Comparison of ENCODE assay signal across 8 mouse cellular contexts in the genomic region with DNA sequence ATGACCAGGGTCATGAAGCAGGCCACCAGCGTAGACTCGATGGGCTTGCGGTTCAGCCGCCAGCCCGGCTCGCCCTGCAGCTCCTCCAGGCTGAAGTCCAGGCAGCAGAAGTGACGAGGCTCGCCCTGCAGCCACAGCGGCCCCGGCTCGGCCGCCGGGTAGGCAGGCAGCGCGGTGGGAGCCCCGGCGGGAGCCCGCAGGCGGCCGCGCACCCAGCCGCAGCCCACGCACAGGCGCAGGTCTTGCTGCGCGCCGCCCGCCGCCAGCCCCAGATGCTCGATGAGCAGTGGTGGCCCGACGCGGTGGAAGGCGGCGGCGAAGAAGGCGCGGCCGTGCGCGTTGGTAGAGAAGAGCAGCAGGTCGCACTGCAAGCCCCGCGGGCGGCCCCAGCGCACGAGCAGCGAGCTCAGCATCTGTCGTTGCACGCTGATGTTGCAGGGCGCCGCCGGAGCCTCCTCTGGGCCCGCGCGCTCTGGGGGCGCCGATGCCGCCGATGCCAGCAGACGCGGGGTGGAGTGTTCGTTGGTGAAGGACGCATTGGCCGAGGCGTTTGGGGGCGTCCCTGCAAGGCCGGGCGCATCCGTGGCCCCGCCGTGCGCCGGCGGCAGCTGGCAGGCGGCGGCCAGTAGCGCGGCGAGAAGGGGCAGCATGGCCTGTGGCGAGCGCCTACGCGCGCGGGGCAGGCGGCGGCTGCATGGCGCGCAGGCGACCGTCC. TPM values are rescaled to one million over a fixed set of nuclear protein-coding genes. Genes with fewer than 3 reads are reported as not detected.
DNase-seq lines count a peak whose midpoint lies in the region; ATAC-seq lines count a peak whose summit lies in the region.

No protein-coding gene starts in this region.

- H3K4me2 ChIP-seq in kidney, embryonic 16.5 days (replicated peaks; ENCODE audit: low read depth, low read length), result peak overlapping the region; percentile 96
- peak overlapping the region; percentile 96 for H3K4me2 ChIP-seq in liver, embryonic 13.5 days
- H3K4me2 ChIP-seq in neural tube, embryonic 14.5 days (ENCODE audit: low read depth, low read length), result peak overlapping the region; percentile 81

- no peaks in the 10 kb centered on the region for H3K4me1 ChIP-seq in brown adipose tissue, adult 24 weeks (ENCODE audit: control insufficient read depth, insufficient read depth, insufficient read length, low read length)
- peaks cover 8% of the 10 kb centered on the region; the same call in 1 of the 2 replicates for H3K4me1 ChIP-seq in kidney, embryonic 16.5 days (ENCODE audit: insufficient read depth, low read length)
- H3K4me1 ChIP-seq in liver, embryonic 13.5 days (replicated peaks), result peaks cover 18% of the 10 kb centered on the region
- H3K4me1 ChIP-seq in neural tube, embryonic 14.5 days (ENCODE audit: control insufficient read depth, insufficient read depth, low read length), result no peaks in the 10 kb centered on the region

- H3K9ac ChIP-seq in kidney, embryonic 16.5 days (replicated peaks; ENCODE audit: low read length), result peak overlapping the region; percentile 74
- peak overlapping the region; percentile 73 for H3K9ac ChIP-seq in liver, embryonic 13.5 days
- H3K9ac ChIP-seq in neural tube, embryonic 14.5 days (replicated peaks; ENCODE audit: low read depth, low read length), result peak overlapping the region; percentile 89

- peak; percentile 47 for DNase-seq in ovary, adult 18-20 months (ENCODE audit: low spot score)
- DNase-seq in ovary, postnatal 36 days (ENCODE audit: low spot score), result no peak
- DNase-seq in gastrocnemius, postnatal 10 days, result peak; percentile 55
- peak; percentile 30 for DNase-seq in liver, embryonic 13.5 days
- peak; percentile 63 for DNase-seq in thymus, postnatal 14 days

- no peak overlapping the region for H3K27ac ChIP-seq in brown adipose tissue, adult 24 weeks (replicated peaks; ENCODE audit: low read depth, low read length)
- H3K27ac ChIP-seq in kidney, embryonic 16.5 days (ENCODE audit: low read length), result no peak overlapping the region
- H3K27ac ChIP-seq in liver, embryonic 13.5 days, result no peak overlapping the region
- H3K27ac ChIP-seq in neural tube, embryonic 14.5 days (ENCODE audit: low read depth, low read length), result peak overlapping the region; percentile 77

- under 1% methylated on average over 91 of the region's 92 CpGs for WGBS in kidney, embryonic 16.5 days
- WGBS in liver, embryonic 13.5 days (ENCODE audit: insufficient replicate concordance), result under 1% methylated on average over 92 of the region's 92 CpGs
- WGBS in neural tube, embryonic 14.5 days, result under 1% methylated on average over 85 of the region's 92 CpGs

- no peaks in the 10 kb centered on the region for H3K9me3 ChIP-seq in kidney, embryonic 16.5 days (ENCODE audit: low read length)
- H3K9me3 ChIP-seq in liver, embryonic 13.5 days (replicated peaks), result no peaks in the 10 kb centered on the region
- no peaks in the 10 kb centered on the region for H3K9me3 ChIP-seq in neural tube, embryonic 14.5 days (ENCODE audit: control insufficient read depth, low read length)

- H3K36me3 ChIP-seq in kidney, embryonic 16.5 days (ENCODE audit: insufficient read depth, low read length), result no peaks in the 10 kb centered on the region
- no peaks in the 10 kb centered on the region for H3K36me3 ChIP-seq in liver, embryonic 13.5 days
- no peaks in the 10 kb centered on the region for H3K36me3 ChIP-seq in neural tube, embryonic 14.5 days (ENCODE audit: control insufficient read depth, insufficient read depth, low read length)

- peak; percentile 83 for ATAC-seq in kidney, embryonic 16.5 days (ENCODE audit: low FRiP score, low TSS enrichment)
- ATAC-seq in liver, embryonic 13.5 days (ENCODE audit: low read depth), result peak; percentile 66
- peak; percentile 81 for ATAC-seq in neural tube, embryonic 14.5 days (ENCODE audit: low read depth)

- peaks cover 6% of the 10 kb centered on the region for H3K27me3 ChIP-seq in kidney, embryonic 16.5 days (ENCODE audit: insufficient read depth, low read length)
- H3K27me3 ChIP-seq in liver, embryonic 13.5 days, result peaks cover 56% of the 10 kb centered on the region
- H3K27me3 ChIP-seq in neural tube, embryonic 14.5 days (ENCODE audit: control insufficient read depth, insufficient read depth, low read length), result no peaks in the 10 kb centered on the region

- peak overlapping the region; percentile 92 for H3K4me3 ChIP-seq in brown adipose tissue, adult 24 weeks (ENCODE audit: insufficient read depth, low read depth, low read length)
- peak overlapping the region; percentile 69 for H3K4me3 ChIP-seq in kidney, embryonic 16.5 days (ENCODE audit: low read length)
- H3K4me3 ChIP-seq in liver, embryonic 13.5 days (replicated peaks), result peak overlapping the region; percentile 70
- peak overlapping the region; percentile 78 for H3K4me3 ChIP-seq in neural tube, embryonic 14.5 days (ENCODE audit: low read depth, low read length)

RNA-seq across cellular contexts. Expression of a gene that starts 0.5 kb away (rescaled TPM):
- 0.88 and 1.4 TPM in 2 replicates for polyA plus RNA-seq in brown adipose tissue, adult 24 weeks (2012; ENCODE audit: insufficient read depth, insufficient read length, missing spikeins)
- total RNA-seq in gastrocnemius, postnatal 10 days (2021), result 1 to 10 TPM; 6.9 to 8.2 TPM
- polyA plus RNA-seq in kidney, embryonic 16.5 days (2015; fragmentation: Nextera tagmentation; extraction: Ambion mirVana), result 3.6 and 4.7 TPM in 2 replicates
- 3.4 and 4.1 TPM in 2 replicates for polyA plus RNA-seq in liver, embryonic 13.5 days (2015; fragmentation: Nextera tagmentation; extraction: Ambion mirVana)
- polyA plus RNA-seq in neural tube, embryonic 14.5 days (2014; fragmentation: Nextera tagmentation; extraction: Ambion mirVana), result 30.4 and 37.2 TPM in 2 replicates

RNA-seq across cellular contexts. Expression of a gene that starts 44.2 kb away (rescaled TPM):
- not detected in 2 replicates for polyA plus RNA-seq in brown adipose tissue, adult 24 weeks (2012; ENCODE audit: insufficient read depth, insufficient read length, missing spikeins)
- total RNA-seq in gastrocnemius, postnatal 10 days (2021), result not detected
- polyA plus RNA-seq in kidney, embryonic 16.5 days (2015; fragmentation: Nextera tagmentation; extraction: Ambion mirVana), result 9.7 and 11.0 TPM in 2 replicates
- polyA plus RNA-seq in liver, embryonic 13.5 days (2015; fragmentation: Nextera tagmentation; extraction: Ambion mirVana), result 0.13 and 0.21 TPM in 2 replicates
- 0.08 and 0.17 TPM in 2 replicates for polyA plus RNA-seq in neural tube, embryonic 14.5 days (2014; fragmentation: Nextera tagmentation; extraction: Ambion mirVana)
